Mouse (Mus musculus): ENCODE results near the gene Mgat3. TPM values are rescaled to one million over a fixed set of nuclear protein-coding genes. Genes with fewer than 3 reads are reported as not detected.

Gene Mgat3
- polyA plus RNA-seq, 2 experiments: 0.33 to 0.95 TPM

- H3K27ac ChIP-seq: no peak overlapping the region
Observed at GRCm38 (mm10) chr15:80147511-80147910, 26.0 kb upstream of the Mgat3 start.

GRCm38 (mm10) chr15:80148565-80148964 is 25.0 kb upstream of the Mgat3 start:
- Histone ChIP-seq H3K27me3 (ENCODE audit: control insufficient read depth, insufficient read depth, low read length) (no peaks in the 10 kb centered on the region), H3K9ac (replicated peaks) (no peak overlapping the region), H3K4me3 (ENCODE audit: insufficient read depth in 1 of 2, low read depth in 2 of 2, low read length in 2 of 2) (no peak overlapping the region), H3K9me3 (ENCODE audit: control insufficient read depth, low read length) (no peaks in the 10 kb centered on the region), H3K4me2 (ENCODE audit: low read depth) (no peak overlapping the region), H3K36me3 (replicated peaks; ENCODE audit: control insufficient read depth, insufficient read depth, low read depth) (peaks cover 9% of the 10 kb centered on the region), H3K4me1 (replicated peaks; ENCODE audit: control insufficient read depth in 2 of 2, insufficient read depth in 2 of 2, low read length in 1 of 2) (peaks cover 0 to 4% of the 10 kb centered on the region in 2 experiments; a peak in 2 of 4 replicates), H3K27ac (no peak overlapping the region)
- ATAC-seq (ENCODE audit: insufficient read depth) (no peak), DNase-seq (ENCODE audit: low read depth in 3 of 3, low spot score in 3 of 3) (no peak)
- 80% methylated on average over 8 of the region's 8 CpGs for WGBS (ENCODE audit: insufficient replicate concordance)
- TF ChIP-seq EP300 (IDR thresholded peaks at IDR 0.05; ENCODE audit: low read depth): no peak
- TF ChIP-seq CTCF (IDR thresholded peaks at IDR 0.05; ENCODE audit: low read depth): no peak

More at GRCm38 (mm10) chr15:80147511-80147910, 26.0 kb upstream of the Mgat3 start:
- DNase-seq (ENCODE audit: low read depth in 3 of 3, low spot score in 3 of 3) (no peak), ATAC-seq (ENCODE audit: insufficient read depth) (no peak)
- Histone ChIP-seq H3K27me3 (ENCODE audit: control insufficient read depth, insufficient read depth, low read length) (no peaks in the 10 kb centered on the region), H3K9ac (replicated peaks) (no peak overlapping the region), H3K36me3 (replicated peaks; ENCODE audit: control insufficient read depth, insufficient read depth, low read depth) (peaks cover 14% of the 10 kb centered on the region), H3K4me1 (replicated peaks; ENCODE audit: control insufficient read depth in 2 of 2, insufficient read depth in 2 of 2, low read length in 1 of 2) (peaks cover 0 to 4% of the 10 kb centered on the region in 2 experiments; a peak in 2 of 4 replicates), H3K9me3 (ENCODE audit: control insufficient read depth, low read length) (no peaks in the 10 kb centered on the region), H3K4me2 (ENCODE audit: low read depth) (no peak overlapping the region), H3K4me3 (ENCODE audit: insufficient read depth in 1 of 2, low read depth in 2 of 2, low read length in 2 of 2) (no peak overlapping the region)
- TF ChIP-seq EP300 (IDR thresholded peaks at IDR 0.05; ENCODE audit: low read depth) (no peak), CTCF (IDR thresholded peaks at IDR 0.05; ENCODE audit: low read depth) (no peak)
- 67% methylated on average over 5 of the region's 5 CpGs for WGBS (ENCODE audit: insufficient replicate concordance)

GRCm38 (mm10) chr15:80149517-80149916 is 24.0 kb upstream of the Mgat3 start:
- 83% methylated on average over 7 of the region's 7 CpGs for whole genome bisulfite sequencing (ENCODE audit: insufficient replicate concordance)
- Histone ChIP-seq H3K4me2 (ENCODE audit: low read depth) (no peak overlapping the region), H3K4me1 (replicated peaks; ENCODE audit: control insufficient read depth in 2 of 2, insufficient read depth in 2 of 2, low read length in 1 of 2) (peaks cover 0 to 4% of the 10 kb centered on the region in 2 experiments; a peak in 2 of 4 replicates), H3K27me3 (ENCODE audit: control insufficient read depth, insufficient read depth, low read length) (no peaks in the 10 kb centered on the region), H3K4me3 (ENCODE audit: insufficient read depth in 1 of 2, low read depth in 2 of 2, low read length in 2 of 2) (no peak overlapping the region), H3K9ac (replicated peaks) (no peak overlapping the region), H3K9me3 (ENCODE audit: control insufficient read depth, low read length) (no peaks in the 10 kb centered on the region), H3K27ac (no peak overlapping the region), H3K36me3 (replicated peaks; ENCODE audit: control insufficient read depth, insufficient read depth, low read depth) (peaks cover 7% of the 10 kb centered on the region)
- DNase-seq (ENCODE audit: low read depth in 3 of 3, low spot score in 3 of 3): no peak
- TF ChIP-seq CTCF (IDR thresholded peaks at IDR 0.05; ENCODE audit: low read depth) (no peak), EP300 (IDR thresholded peaks at IDR 0.05; ENCODE audit: low read depth) (no peak)
- no peak for ATAC-seq (ENCODE audit: insufficient read depth)

GRCm38 (mm10) chr15:80152663-80153062 is 20.9 kb upstream of the Mgat3 start:
- Histone ChIP-seq H3K4me1 (replicated peaks; ENCODE audit: control insufficient read depth in 2 of 2, insufficient read depth in 2 of 2, low read length in 1 of 2) (no peaks in the 10 kb centered on the region), H3K36me3 (replicated peaks; ENCODE audit: control insufficient read depth, insufficient read depth, low read depth) (peaks cover 20% of the 10 kb centered on the region), H3K4me2 (ENCODE audit: low read depth) (no peak overlapping the region), H3K27ac (no peak overlapping the region), H3K9ac (replicated peaks) (no peak overlapping the region), H3K27me3 (ENCODE audit: control insufficient read depth, insufficient read depth, low read length) (no peaks in the 10 kb centered on the region), H3K4me3 (ENCODE audit: insufficient read depth in 1 of 2, low read depth in 2 of 2, low read length in 2 of 2) (no peak overlapping the region), H3K9me3 (ENCODE audit: control insufficient read depth, low read length) (no peaks in the 10 kb centered on the region)
- 89% methylated on average over 10 of the region's 10 CpGs for WGBS (ENCODE audit: insufficient replicate concordance)
- no peak for ATAC-seq (ENCODE audit: insufficient read depth)
- no peak for TF ChIP-seq EP300 (IDR thresholded peaks at IDR 0.05; ENCODE audit: low read depth)
- TF ChIP-seq CTCF (IDR thresholded peaks at IDR 0.05; ENCODE audit: low read depth): no peak
- no peak for DNase-seq (ENCODE audit: low read depth in 3 of 3, low spot score in 3 of 3)

- ATAC-seq (ENCODE audit: insufficient read depth) (no peak), DNase-seq (ENCODE audit: low read depth in 3 of 3, low spot score in 3 of 3) (no peak)
- Histone ChIP-seq H3K9me3 (ENCODE audit: control insufficient read depth, low read length) (no peaks in the 10 kb centered on the region), H3K9ac (replicated peaks) (no peak overlapping the region), H3K27ac (no peak overlapping the region), H3K4me3 (ENCODE audit: insufficient read depth in 1 of 2, low read depth in 2 of 2, low read length in 2 of 2) (no peak overlapping the region), H3K4me1 (replicated peaks; ENCODE audit: control insufficient read depth in 2 of 2, insufficient read depth in 2 of 2, low read length in 1 of 2) (no peaks in the 10 kb centered on the region; a peak in 1 of 4 replicates), H3K36me3 (replicated peaks; ENCODE audit: control insufficient read depth, insufficient read depth, low read depth) (peaks cover 21% of the 10 kb centered on the region), H3K27me3 (ENCODE audit: control insufficient read depth, insufficient read depth, low read length) (no peaks in the 10 kb centered on the region), H3K4me2 (ENCODE audit: low read depth) (no peak overlapping the region)
- TF ChIP-seq CTCF (IDR thresholded peaks at IDR 0.05; ENCODE audit: low read depth): no peak
- TF ChIP-seq EP300 (IDR thresholded peaks at IDR 0.05; ENCODE audit: low read depth): no peak
- 83% methylated on average over 11 of the region's 11 CpGs for WGBS (ENCODE audit: insufficient replicate concordance)
Observed at GRCm38 (mm10) chr15:80153757-80154156, 19.8 kb upstream of the Mgat3 start.
